Mouse (Mus musculus) liver, postnatal 0 days (tissue): Measurements from ENCODE around the gene Kcnn3.

Experiments
- CTCF ChIP-seq: sonication (generic); IDR thresholded peaks from 2 replicates; pipeline ENCODE4 v1.5.1; 2016; ENCODE audit warnings: antibody characterized with exemption, low read depth
- EP300 ChIP-seq: IDR thresholded peaks from 2 replicates; pipeline ENCODE4 v1.6.1; 2016; ENCODE audit warnings: antibody characterized with exemption, low read depth, mild to moderate bottlenecking

- no peak for TF ChIP-seq EP300
- no peak for TF ChIP-seq CTCF
Observed at GRCm38 (mm10) chr3:89653231-89653954, 133.4 kb downstream of the Kcnn3 start.
